Mouse (Mus musculus) liver, embryonic 14.5 days (tissue): ENCODE data around the gene Map4k1.

Source experiments
- CTCF ChIP-seq: IDR thresholded peaks from 2 replicates; pipeline ENCODE4 v1.5.1; 2016; ENCODE audit warnings: antibody characterized with exemption, low read depth, control low read depth
- EP300 ChIP-seq: IDR thresholded peaks from 2 replicates; pipeline ENCODE4 v1.6.1; 2016; ENCODE audit warnings: antibody characterized with exemption, low read depth

DNA sequence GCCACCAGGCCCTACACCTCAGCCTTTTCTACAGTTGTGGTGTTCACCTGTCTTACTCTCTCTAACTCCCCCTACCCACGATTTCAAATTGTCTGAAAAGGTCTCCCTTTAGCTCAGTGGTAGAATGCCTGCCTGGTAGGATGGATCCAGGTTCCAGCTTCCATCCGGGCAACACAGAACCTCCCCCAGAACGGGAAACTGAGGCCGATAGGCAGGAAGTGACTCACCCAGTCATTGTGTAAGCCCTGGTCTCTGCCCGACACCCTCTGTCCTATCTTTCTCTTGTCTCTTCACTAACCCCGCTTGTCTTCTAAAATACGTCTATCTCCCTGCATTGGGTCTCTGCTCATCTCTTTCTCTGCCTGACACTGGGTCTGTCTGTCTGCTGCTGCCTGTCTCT is 3.4 kb downstream of the Map4k1 start:
- TF ChIP-seq CTCF (no peak), EP300 (no peak)
